In genomic region chr12:82568370-82568769, GRCm38 (mm10) we compare ENCODE assay signal across 13 mouse cellular contexts. TPM values are rescaled to one million over a fixed set of nuclear protein-coding genes. Genes with fewer than 3 reads are reported as not detected.
DNase-seq lines count a peak whose midpoint lies in the region; ATAC-seq and TF ChIP-seq lines count a peak whose summit lies in the region.
"Had no signal": no experiment of that assay in that cellular context is flagged by ENCODE, and none has a peak within 500 bp of the region (broad histone marks: within the 10 kb centered on the region; RNA-seq: fewer than 3 reads in every experiment).

No protein-coding gene starts in this region.

- TF ChIP-seq POLR2A in ES-Bruce4 (IDR thresholded peaks at IDR 0.05; ENCODE audit: insufficient read depth, low read length), result no peak

- H3K4me2 ChIP-seq in intestine, postnatal 0 days (replicated peaks; ENCODE audit: low read depth), result no peak overlapping the region
- H3K4me2 ChIP-seq in intestine, embryonic 15.5 days (replicated peaks), result no peak overlapping the region
- H3K4me2 ChIP-seq in neural tube, embryonic 13.5 days, result no peak overlapping the region
- H3K4me2 ChIP-seq: heart, embryonic 15.5 days had no signal

- TF ChIP-seq EP300 in ES-Bruce4 (IDR thresholded peaks at IDR 0.05; ENCODE audit: insufficient read depth, low read depth, low read length), result no peak

- H3K27ac ChIP-seq in intestine, postnatal 0 days (ENCODE audit: low read depth, low read length), result no peak overlapping the region
- H3K27ac ChIP-seq in intestine, embryonic 15.5 days, result no peak overlapping the region
- H3K27ac ChIP-seq in neural tube, embryonic 13.5 days (replicated peaks), result peak overlapping the region; percentile 43
- H3K27ac ChIP-seq in ES-Bruce4 (ENCODE audit: insufficient read depth, low read length), result no peak overlapping the region
- H3K27ac ChIP-seq: embryonic facial prominence, embryonic 10.5 days; heart, embryonic 15.5 days had no signal

- no peaks in the 10 kb centered on the region for H3K4me1 ChIP-seq in intestine, postnatal 0 days (replicated peaks; ENCODE audit: control insufficient read depth, insufficient read depth, low read length)
- H3K4me1 ChIP-seq in intestine, embryonic 15.5 days (replicated peaks), result no peaks in the 10 kb centered on the region
- H3K4me1 ChIP-seq in neural tube, embryonic 13.5 days (replicated peaks), result peaks cover 10% of the 10 kb centered on the region
- H3K4me1 ChIP-seq in ES-Bruce4 (ENCODE audit: control insufficient read depth, insufficient read depth, low read length), result no peaks in the 10 kb centered on the region
- H3K4me1 ChIP-seq: embryonic facial prominence, embryonic 10.5 days; heart, embryonic 15.5 days had no signal

- TF ChIP-seq CTCF in intestine, postnatal 0 days (IDR thresholded peaks at IDR 0.05; ENCODE audit: low read depth), result peak; percentile 30
- peak; percentile 27 for TF ChIP-seq CTCF in ES-Bruce4 (IDR thresholded peaks at IDR 0.05; ENCODE audit: low read depth, low read length)

- 100% methylated on average over 1 of the region's 1 CpGs for WGBS in intestine, postnatal 0 days
- 92% methylated on average over 1 of the region's 1 CpGs for WGBS in intestine, embryonic 15.5 days
- 88% methylated on average over 1 of the region's 1 CpGs for WGBS in neural tube, embryonic 13.5 days

- H3K36me3 ChIP-seq in intestine, postnatal 0 days (ENCODE audit: control insufficient read depth, insufficient read depth), result no peaks in the 10 kb centered on the region
- H3K36me3 ChIP-seq in intestine, embryonic 15.5 days, result no peaks in the 10 kb centered on the region
- no peaks in the 10 kb centered on the region for H3K36me3 ChIP-seq in neural tube, embryonic 13.5 days
- H3K36me3 ChIP-seq in ES-Bruce4 (ENCODE audit: control insufficient read depth, insufficient read depth, low read length, poor library complexity, severe bottlenecking), result no peaks in the 10 kb centered on the region
- H3K36me3 ChIP-seq: embryonic facial prominence, embryonic 10.5 days; heart, embryonic 15.5 days had no signal

- no peak for ATAC-seq in intestine, postnatal 0 days
- ATAC-seq in intestine, embryonic 15.5 days, result no peak
- 0 out of 2 replicates have a peak, but pooled peaks have one; percentile 19 for ATAC-seq in neural tube, embryonic 13.5 days (ENCODE audit: low read depth)
- no peak for ATAC-seq in frontal cortex, adult (ENCODE audit: low TSS enrichment)

- H3K27me3 ChIP-seq in intestine, postnatal 0 days (replicated peaks; ENCODE audit: control insufficient read depth, insufficient read depth, low read length), result no peaks in the 10 kb centered on the region
- no peaks in the 10 kb centered on the region for H3K27me3 ChIP-seq in intestine, embryonic 15.5 days (replicated peaks)
- H3K27me3 ChIP-seq in neural tube, embryonic 13.5 days, result no peaks in the 10 kb centered on the region
- H3K27me3 ChIP-seq in ES-Bruce4 (ENCODE audit: control insufficient read depth, insufficient read depth, low read length, poor library complexity, severe bottlenecking), result no peaks in the 10 kb centered on the region
- H3K27me3 ChIP-seq: heart, embryonic 15.5 days had no signal

- no peak overlapping the region for H3K4me3 ChIP-seq in intestine, postnatal 0 days (ENCODE audit: low read depth, low read length)
- no peak overlapping the region for H3K4me3 ChIP-seq in intestine, embryonic 15.5 days (replicated peaks)
- no peak overlapping the region for H3K4me3 ChIP-seq in neural tube, embryonic 13.5 days
- no peak overlapping the region for H3K4me3 ChIP-seq in ES-Bruce4 (ENCODE audit: low read depth, low read length)
- H3K4me3 ChIP-seq: embryonic facial prominence, embryonic 10.5 days; heart, embryonic 15.5 days had no signal

- no peaks in the 10 kb centered on the region for H3K9me3 ChIP-seq in intestine, postnatal 0 days (ENCODE audit: control insufficient read depth)
- H3K9me3 ChIP-seq in intestine, embryonic 15.5 days, result no peaks in the 10 kb centered on the region
- H3K9me3 ChIP-seq in neural tube, embryonic 13.5 days, result no peaks in the 10 kb centered on the region
- no peaks in the 10 kb centered on the region for H3K9me3 ChIP-seq in ES-Bruce4 (replicated peaks; ENCODE audit: control insufficient read depth, insufficient read depth, low read length, poor library complexity, severe bottlenecking)
- H3K9me3 ChIP-seq: embryonic facial prominence, embryonic 10.5 days; heart, embryonic 15.5 days had no signal

- no peak overlapping the region for H3K9ac ChIP-seq in intestine, postnatal 0 days (ENCODE audit: low read depth, low read length)
- no peak overlapping the region for H3K9ac ChIP-seq in intestine, embryonic 15.5 days
- H3K9ac ChIP-seq in neural tube, embryonic 13.5 days, result no peak overlapping the region
- H3K9ac ChIP-seq in ES-Bruce4 (ENCODE audit: low read depth, poor library complexity, severe bottlenecking), result no peak overlapping the region
- H3K9ac ChIP-seq: heart, embryonic 15.5 days had no signal

- no peak for DNase-seq in neural tube, embryonic 10.5 days (ENCODE audit: extremely low spot score, low spot score)
- DNase-seq in ZHBTc4 (ENCODE audit: low read depth, low spot score), result peak; percentile 35
- DNase-seq: cerebellum, adult 9-10 months; liver; lung, postnatal 36 days; thymus, adult 18-20 months had no signal

RNA-seq across cellular contexts. Expression of gene Rgs6, which starts 19.7 kb away (rescaled TPM):
- polyA plus RNA-seq in intestine, postnatal 0 days (2015; fragmentation: Nextera tagmentation; extraction: Ambion mirVana), result 1.2 and 1.4 TPM in 2 replicates
- polyA plus RNA-seq in intestine, embryonic 15.5 days (2015; fragmentation: Nextera tagmentation; extraction: Ambion mirVana), result 1.7 and 1.9 TPM in 2 replicates
- polyA plus RNA-seq in neural tube, embryonic 13.5 days (2015; fragmentation: Nextera tagmentation; extraction: Ambion mirVana), result 3.1 and 3.6 TPM in 2 replicates
- 0.30 and 0.58 TPM in 2 replicates for polyA plus RNA-seq in ES-Bruce4 (2011; ENCODE audit: insufficient read depth, insufficient read length, low read depth, missing spikeins)
